Mouse (Mus musculus) olfactory bulb, adult 2 months (tissue): Measurements from ENCODE around the gene Olfr1513.

ENCODE experiments used
- CTCF ChIP-seq: fragments of 200-500 bp; IDR thresholded peaks from 2 replicates; pipeline ENCODE4 v1.5.1; 2012; ENCODE audit warnings: low read depth, mild to moderate bottlenecking, low read length, moderate library complexity; ENCODE audit not compliant: insufficient read depth
- POLR2A ChIP-seq: fragments of 200-500 bp; IDR thresholded peaks from 2 replicates; pipeline ENCODE4 v1.6.1; 2012; ENCODE audit warnings: mild to moderate bottlenecking, low read depth, low read length, moderate library complexity; ENCODE audit not compliant: insufficient read depth

DNA sequence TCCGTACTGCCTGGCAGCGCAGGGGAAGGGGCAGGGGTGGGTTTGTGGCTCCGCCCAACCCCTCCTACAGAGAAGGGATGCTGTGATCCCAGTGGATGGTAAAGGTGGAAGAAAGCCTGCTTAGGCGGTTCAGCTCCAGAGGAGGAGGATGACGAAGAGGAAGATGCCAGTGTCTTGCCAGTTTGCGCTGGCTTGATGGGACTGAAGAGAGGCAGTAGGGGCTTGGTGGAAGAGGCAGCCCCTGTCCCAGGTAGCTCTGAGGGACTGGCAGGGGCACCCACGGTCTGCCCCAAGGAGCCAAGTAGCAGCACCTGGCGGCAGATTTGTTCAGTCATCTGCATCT is 41.4 kb downstream of the Olfr1513 start:
- TF ChIP-seq CTCF (no peak), POLR2A (no peak)
